Mouse (Mus musculus): ENCODE results near the gene Shisa3. TPM values are rescaled to one million over a fixed set of nuclear protein-coding genes. Genes with fewer than 3 reads are reported as not detected.
A peak's percentile ranks its signal among the peaks of the same experiment; 100 is the strongest.

Gene Shisa3
- 4.8 and 5.2 TPM in 2 replicates for polyA plus RNA-seq (2016; fragmentation: Nextera tagmentation; extraction: Ambion mirVana)

- under 1% methylated on average over 86 of the region's 86 CpGs for WGBS
- Histone ChIP-seq H3K27ac (peak within 1 kb of the TSS; percentile 88), H3K9me3 (replicated peaks) (no peaks in the 10 kb centered on the region), H3K36me3 (peaks cover 5% of the 10 kb centered on the region; the same call in 1 of the 2 replicates), H3K4me3 (peak within 1 kb of the TSS; percentile 68), H3K27me3 (ENCODE audit: low read depth, poor library complexity, severe bottlenecking) (peaks cover 49% of the 10 kb centered on the region), H3K4me1 (peaks cover 60% of the 10 kb centered on the region)
- peak; percentile 79 for DNase-seq (ENCODE audit: low spot score)
Observed at GRCm38 (mm10) chr5:67607804-67608673, at the start of gene Shisa3. Gene Shisa3, plus strand, starts transcription at chr5:67607882.

- DNase-seq (ENCODE audit: low spot score): no peak
- no peaks in the 10 kb centered on the region for H3K36me3 ChIP-seq
- 72% methylated on average over 4 of the region's 4 CpGs for WGBS
- no peaks in the 10 kb centered on the region for H3K27me3 ChIP-seq (ENCODE audit: low read depth, poor library complexity, severe bottlenecking)
- H3K4me3 ChIP-seq: no peak overlapping the region
- no peak overlapping the region for H3K27ac ChIP-seq
- 0 out of 2 replicates have a peak, but pooled peaks cover 3% of the 10 kb centered on the region for H3K4me1 ChIP-seq
- no peaks in the 10 kb centered on the region for H3K9me3 ChIP-seq (replicated peaks)
Observed at GRCm38 (mm10) chr5:67558644-67559043, 49.0 kb upstream of the Shisa3 start.

- H3K4me1 ChIP-seq: 0 out of 2 replicates have a peak, but pooled peaks cover 3% of the 10 kb centered on the region
- WGBS: 85% methylated on average over 3 of the region's 3 CpGs
- no peaks in the 10 kb centered on the region for H3K27me3 ChIP-seq (ENCODE audit: low read depth, poor library complexity, severe bottlenecking)
- no peak overlapping the region for H3K4me3 ChIP-seq
- H3K27ac ChIP-seq: no peak overlapping the region
- H3K9me3 ChIP-seq (replicated peaks): no peaks in the 10 kb centered on the region
- no peaks in the 10 kb centered on the region for H3K36me3 ChIP-seq
- DNase-seq (ENCODE audit: low spot score): no peak
Observed at GRCm38 (mm10) chr5:67559063-67559462, 48.6 kb upstream of the Shisa3 start.

GRCm38 (mm10) chr5:67572552-67573155 lies 35.0 kb upstream of the Shisa3 start:
- WGBS: 39% methylated on average over 6 of the region's 6 CpGs
- H3K9me3 ChIP-seq (replicated peaks): no peaks in the 10 kb centered on the region
- H3K4me3 ChIP-seq: no peak overlapping the region
- no peaks in the 10 kb centered on the region for H3K27me3 ChIP-seq (ENCODE audit: low read depth, poor library complexity, severe bottlenecking)
- DNase-seq (ENCODE audit: low spot score): no peak
- no peak overlapping the region for H3K27ac ChIP-seq
- no peaks in the 10 kb centered on the region for H3K4me1 ChIP-seq
- H3K36me3 ChIP-seq: no peaks in the 10 kb centered on the region

- H3K9me3 ChIP-seq (replicated peaks): no peaks in the 10 kb centered on the region
- no peak for DNase-seq (ENCODE audit: low spot score)
- H3K27me3 ChIP-seq (ENCODE audit: low read depth, poor library complexity, severe bottlenecking): no peaks in the 10 kb centered on the region
- peaks cover 3% of the 10 kb centered on the region; the same call in 1 of the 2 replicates for H3K4me1 ChIP-seq
- WGBS: 74% methylated on average over 9 of the region's 9 CpGs
- no peaks in the 10 kb centered on the region for H3K36me3 ChIP-seq
- H3K27ac ChIP-seq: no peak overlapping the region
- H3K4me3 ChIP-seq: no peak overlapping the region
Observed at GRCm38 (mm10) chr5:67574039-67574438, 33.6 kb upstream of the Shisa3 start.

GRCm38 (mm10) chr5:67575705-67576104 lies 32.0 kb upstream of the Shisa3 start:
- Histone ChIP-seq H3K4me1 (peaks cover 11% of the 10 kb centered on the region), H3K4me3 (no peak overlapping the region), H3K36me3 (no peaks in the 10 kb centered on the region), H3K27ac (no peak overlapping the region), H3K27me3 (ENCODE audit: low read depth, poor library complexity, severe bottlenecking) (no peaks in the 10 kb centered on the region), H3K9me3 (replicated peaks) (no peaks in the 10 kb centered on the region)
- WGBS: 98% methylated on average over 2 of the region's 2 CpGs
- no peak for DNase-seq (ENCODE audit: low spot score)

- no peak for DNase-seq (ENCODE audit: low spot score)
- Histone ChIP-seq H3K36me3 (no peaks in the 10 kb centered on the region), H3K27ac (no peak overlapping the region; the same call in 1 of the 2 replicates), H3K4me1 (peaks cover 11% of the 10 kb centered on the region), H3K4me3 (no peak overlapping the region), H3K9me3 (replicated peaks) (no peaks in the 10 kb centered on the region), H3K27me3 (ENCODE audit: low read depth, poor library complexity, severe bottlenecking) (no peaks in the 10 kb centered on the region)
- 47% methylated on average over 6 of the region's 6 CpGs for WGBS
Observed at GRCm38 (mm10) chr5:67579725-67580633, 27.7 kb upstream of the Shisa3 start.

- 89% methylated on average over 1 of the region's 1 CpGs for WGBS
- no peak for DNase-seq (ENCODE audit: low spot score)
- no peak overlapping the region for H3K27ac ChIP-seq
- no peaks in the 10 kb centered on the region for H3K9me3 ChIP-seq (replicated peaks)
- no peak overlapping the region for H3K4me3 ChIP-seq
- peaks cover 7% of the 10 kb centered on the region; the same call in 1 of the 2 replicates for H3K4me1 ChIP-seq
- H3K36me3 ChIP-seq: no peaks in the 10 kb centered on the region
- H3K27me3 ChIP-seq (ENCODE audit: low read depth, poor library complexity, severe bottlenecking): no peaks in the 10 kb centered on the region
Observed at GRCm38 (mm10) chr5:67595070-67595469, 12.6 kb upstream of the Shisa3 start.

GRCm38 (mm10) chr5:67595629-67596028 lies 12.1 kb upstream of the Shisa3 start:
- Histone ChIP-seq H3K27me3 (ENCODE audit: low read depth, poor library complexity, severe bottlenecking) (no peaks in the 10 kb centered on the region), H3K27ac (no peak overlapping the region), H3K36me3 (no peaks in the 10 kb centered on the region), H3K9me3 (replicated peaks) (no peaks in the 10 kb centered on the region), H3K4me1 (peaks cover 12% of the 10 kb centered on the region; the same call in 1 of the 2 replicates), H3K4me3 (no peak overlapping the region)
- 75% methylated on average over 7 of the region's 7 CpGs for WGBS
- no peak for DNase-seq (ENCODE audit: low spot score)

GRCm38 (mm10) chr5:67599935-67600334 lies 7.7 kb upstream of the Shisa3 start:
- H3K27me3 ChIP-seq (ENCODE audit: low read depth, poor library complexity, severe bottlenecking): peaks cover 5% of the 10 kb centered on the region; the same call in 1 of the 2 replicates
- WGBS: 91% methylated on average over 9 of the region's 9 CpGs
- no peaks in the 10 kb centered on the region for H3K36me3 ChIP-seq
- no peak overlapping the region for H3K4me3 ChIP-seq
- no peaks in the 10 kb centered on the region for H3K9me3 ChIP-seq (replicated peaks)
- H3K4me1 ChIP-seq: peaks cover 23% of the 10 kb centered on the region
- H3K27ac ChIP-seq: no peak overlapping the region
- DNase-seq (ENCODE audit: low spot score): no peak

GRCm38 (mm10) chr5:67605951-67606350 lies 1.7 kb upstream of the Shisa3 start:
- Histone ChIP-seq H3K27me3 (ENCODE audit: low read depth, poor library complexity, severe bottlenecking) (peaks cover 43% of the 10 kb centered on the region), H3K4me1 (peaks cover 64% of the 10 kb centered on the region), H3K36me3 (peaks cover 1% of the 10 kb centered on the region; the same call in 1 of the 2 replicates), H3K27ac (no peak overlapping the region), H3K4me3 (no peak overlapping the region), H3K9me3 (replicated peaks) (no peaks in the 10 kb centered on the region)
- DNase-seq (ENCODE audit: low spot score): no peak
- 24% methylated on average over 5 of the region's 5 CpGs for WGBS
